ENCODE assay signal across 13 mouse cellular contexts in the genomic region with DNA sequence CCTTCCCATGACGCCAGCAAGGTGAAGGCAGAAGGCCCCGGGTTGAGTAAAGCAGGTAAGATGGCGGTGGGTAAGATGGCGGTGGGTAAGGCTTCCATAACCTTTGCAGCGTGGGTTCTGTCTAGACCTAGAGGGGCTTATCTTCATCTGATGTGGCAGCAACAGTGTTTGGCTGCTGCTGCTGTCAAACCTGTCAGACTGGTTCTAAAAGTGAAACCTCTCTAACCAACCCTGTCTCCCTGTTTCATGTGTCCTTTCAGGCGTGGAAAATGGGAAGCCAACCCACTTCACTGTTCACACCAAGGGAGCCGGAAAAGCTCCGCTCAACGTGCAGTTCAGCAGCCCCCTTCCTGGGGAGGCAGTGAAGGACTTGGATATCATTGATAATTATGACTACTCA.
DNase-seq lines count a peak whose midpoint lies in the region; ATAC-seq and TF ChIP-seq lines count a peak whose summit lies in the region.
"Had no signal": no experiment of that assay in that cellular context is flagged by ENCODE, and none has a peak within 500 bp of the region (broad histone marks: within the 10 kb centered on the region; RNA-seq: fewer than 3 reads in every experiment).

No protein-coding gene starts in this region.

- peaks cover 75% of the 10 kb centered on the region for H3K36me3 ChIP-seq in embryonic facial prominence, embryonic 13.5 days
- H3K36me3 ChIP-seq in intestine, postnatal 0 days (ENCODE audit: control insufficient read depth, insufficient read depth): peaks cover 49% of the 10 kb centered on the region
- peaks cover 4% of the 10 kb centered on the region for H3K36me3 ChIP-seq in liver, embryonic 11.5 days (ENCODE audit: control insufficient read depth, insufficient read depth, low read length)
- H3K36me3 ChIP-seq in forebrain, embryonic 14.5 days (ENCODE audit: control insufficient read depth, insufficient read depth, low read length): peaks cover 68% of the 10 kb centered on the region

- H3K27ac ChIP-seq in embryonic facial prominence, embryonic 13.5 days: peak overlapping the region; percentile 68; the same call in 1 of the 2 replicates
- H3K27ac ChIP-seq in intestine, postnatal 0 days (ENCODE audit: low read depth, low read length): peak overlapping the region; percentile 54; the same call in 1 of the 2 replicates
- H3K27ac ChIP-seq in liver, embryonic 11.5 days (ENCODE audit: low read depth, low read length): no peak overlapping the region
- no peak overlapping the region for H3K27ac ChIP-seq in forebrain, embryonic 14.5 days (ENCODE audit: low read depth, low read length)
- H3K27ac ChIP-seq in left cerebral cortex, adult 2 months: no peak overlapping the region
- H3K27ac ChIP-seq: forebrain, embryonic 10.5 days had no signal

- WGBS in embryonic facial prominence, embryonic 13.5 days: 81% methylated on average over 9 of the region's 9 CpGs
- WGBS in intestine, postnatal 0 days: 50% methylated on average over 9 of the region's 9 CpGs
- WGBS in large intestine, adult 2 months: 42% methylated on average over 9 of the region's 9 CpGs
- 85% methylated on average over 9 of the region's 9 CpGs for WGBS in liver, embryonic 11.5 days
- WGBS in forebrain, embryonic 14.5 days: 91% methylated on average over 9 of the region's 9 CpGs

- H3K4me3 ChIP-seq in embryonic facial prominence, embryonic 13.5 days: no peak overlapping the region
- no peak overlapping the region for H3K4me3 ChIP-seq in intestine, postnatal 0 days (ENCODE audit: low read depth, low read length)
- H3K4me3 ChIP-seq in liver, embryonic 11.5 days (ENCODE audit: low read depth, low read length): no peak overlapping the region
- H3K4me3 ChIP-seq in forebrain, embryonic 14.5 days (ENCODE audit: low read depth, low read length): no peak overlapping the region
- no peak overlapping the region for H3K4me3 ChIP-seq in left cerebral cortex, adult 2 months
- H3K4me3 ChIP-seq: forebrain, embryonic 10.5 days had no signal

- no peak for TF ChIP-seq CTCF in intestine, postnatal 0 days (IDR thresholded peaks at IDR 0.05; ENCODE audit: low read depth)
- TF ChIP-seq CTCF in left cerebral cortex, adult 2 months (IDR thresholded peaks at IDR 0.05): no peak

- intact Hi-C loops in left cerebral cortex, adult 2 months (cut with DNase I): loop anchor here (5.0 kb wide), 1 partner anchor 106 kb away; the partner anchor contains the start of gene Abhd6

- no peaks in the 10 kb centered on the region for H3K9me3 ChIP-seq in embryonic facial prominence, embryonic 13.5 days
- H3K9me3 ChIP-seq in intestine, postnatal 0 days (ENCODE audit: control insufficient read depth): no peaks in the 10 kb centered on the region
- no peaks in the 10 kb centered on the region for H3K9me3 ChIP-seq in liver, embryonic 11.5 days (ENCODE audit: control insufficient read depth, low read length)
- H3K9me3 ChIP-seq in forebrain, embryonic 14.5 days (replicated peaks; ENCODE audit: control insufficient read depth, low read length): no peaks in the 10 kb centered on the region
- H3K9me3 ChIP-seq: forebrain, embryonic 10.5 days had no signal

- H3K4me1 ChIP-seq in embryonic facial prominence, embryonic 13.5 days: peaks cover 23% of the 10 kb centered on the region
- peaks cover 8% of the 10 kb centered on the region; the same call in 1 of the 2 replicates for H3K4me1 ChIP-seq in intestine, postnatal 0 days (replicated peaks; ENCODE audit: control insufficient read depth, insufficient read depth, low read length)
- no peaks in the 10 kb centered on the region for H3K4me1 ChIP-seq in liver, embryonic 11.5 days (replicated peaks; ENCODE audit: control insufficient read depth, insufficient read depth, low read length)
- no peaks in the 10 kb centered on the region for H3K4me1 ChIP-seq in forebrain, embryonic 14.5 days (ENCODE audit: control insufficient read depth, insufficient read depth, low read length)
- H3K4me1 ChIP-seq: forebrain, embryonic 10.5 days had no signal

- H3K27me3 ChIP-seq in embryonic facial prominence, embryonic 13.5 days: no peaks in the 10 kb centered on the region
- H3K27me3 ChIP-seq in intestine, postnatal 0 days (replicated peaks; ENCODE audit: control insufficient read depth, insufficient read depth, low read length): no peaks in the 10 kb centered on the region
- H3K27me3 ChIP-seq in liver, embryonic 11.5 days (replicated peaks; ENCODE audit: control insufficient read depth, insufficient read depth, low read length): no peaks in the 10 kb centered on the region
- no peaks in the 10 kb centered on the region for H3K27me3 ChIP-seq in forebrain, embryonic 14.5 days (replicated peaks; ENCODE audit: control insufficient read depth, insufficient read depth, low read length)

- H3K4me2 ChIP-seq in embryonic facial prominence, embryonic 13.5 days: no peak overlapping the region
- 0 out of 2 replicates have a peak overlapping the region, but pooled peaks have one; percentile 6 for H3K4me2 ChIP-seq in intestine, postnatal 0 days (replicated peaks; ENCODE audit: low read depth)
- H3K4me2 ChIP-seq in liver, embryonic 11.5 days: no peak overlapping the region
- no peak overlapping the region for H3K4me2 ChIP-seq in forebrain, embryonic 14.5 days (ENCODE audit: low read length)

- peak; percentile 81 for DNase-seq in large intestine, adult 2 months (ENCODE audit: low read depth, low spot score)
- DNase-seq in lung, postnatal 14 days: peak; percentile 45
- DNase-seq in liver, embryonic 11.5 days (ENCODE audit: low spot score): no peak
- no peak for DNase-seq in forebrain, embryonic 14.5 days (ENCODE audit: low spot score)
- DNase-seq in left cerebral cortex, adult 2 months (ENCODE audit: extremely low spot score in 1 of 2, low spot score in 2 of 2): no peak
- DNase-seq: cerebellum, postnatal 25 days; gastrocnemius, postnatal 14 days; heart, postnatal 14 days; retina, postnatal 1 day had no signal

- no peak overlapping the region for H3K9ac ChIP-seq in embryonic facial prominence, embryonic 13.5 days
- no peak overlapping the region for H3K9ac ChIP-seq in intestine, postnatal 0 days (ENCODE audit: low read depth, low read length)
- no peak overlapping the region for H3K9ac ChIP-seq in liver, embryonic 11.5 days (ENCODE audit: low read depth, low read length)
- H3K9ac ChIP-seq in forebrain, embryonic 14.5 days (ENCODE audit: low read length): no peak overlapping the region

- peak; percentile 46 for ATAC-seq in embryonic facial prominence, embryonic 13.5 days (ENCODE audit: insufficient number of reproducible peaks, insufficient read depth, low FRiP score, low TSS enrichment, low read depth)
- peak; percentile 81 for ATAC-seq in intestine, postnatal 0 days
- no peak for ATAC-seq in liver, embryonic 11.5 days (replicated peaks; ENCODE audit: low FRiP score)
- no peak for ATAC-seq in forebrain, embryonic 14.5 days
- no peak for ATAC-seq in granulocyte monocyte progenitor cell, adult 5-6 weeks (replicated peaks; ENCODE audit: poor library complexity, severe bottlenecking)

Comparison
In these comparisons a context has a peak if more than half of its experiments do, and no peak if none do; other contexts are left out.
1. ATAC-seq: peak in embryonic facial prominence, embryonic 13.5 days (single experiment) and intestine, postnatal 0 days (single experiment); none in liver, embryonic 11.5 days (single experiment), forebrain, embryonic 14.5 days (single experiment) and granulocyte monocyte progenitor cell, adult 5-6 weeks (single experiment).
2. H3K27ac ChIP-seq: peak in embryonic facial prominence, embryonic 13.5 days (single experiment) and intestine, postnatal 0 days (single experiment); none in liver, embryonic 11.5 days (single experiment), forebrain, embryonic 14.5 days (single experiment) and left cerebral cortex, adult 2 months (single experiment).
3. DNase-seq: peak in large intestine, adult 2 months (single experiment) and lung, postnatal 14 days (single experiment); none in liver, embryonic 11.5 days (single experiment), forebrain, embryonic 14.5 days (single experiment) and left cerebral cortex, adult 2 months (0 of 2).